Mouse (Mus musculus) erythroblast, embryonic 14.5 days (primary cell): ENCODE data around the gene Gm5617. TPM values are rescaled to one million over a fixed set of nuclear protein-coding genes. Genes with fewer than 3 reads are reported as not detected.
"Not testable (repeated sequence)": the region's sequence is repeated elsewhere in the genome, so short reads cannot be mapped to it uniquely, and the experiment has no call there.

Experiments
- H3K27me3 ChIP-seq: 2 replicates; pipeline ENCODE4 v1.6.1; 2012; ENCODE audit warnings: inconsistent platforms; ENCODE audit not compliant: control insufficient read depth
- H3K36me3 ChIP-seq: 2 replicates; pipeline ENCODE4 v1.6.1; 2012; ENCODE audit warnings: mild to moderate bottlenecking, inconsistent platforms; ENCODE audit not compliant: control insufficient read depth
- H3K4me1 ChIP-seq: 2 replicates; pipeline ENCODE4 v1.6.1; 2012; ENCODE audit warnings: inconsistent platforms; ENCODE audit not compliant: control insufficient read depth
- H3K4me3 ChIP-seq: replicated peaks from 2 replicates; pipeline ENCODE3; 2012; ENCODE audit warnings: moderate library complexity, mild to moderate bottlenecking, inconsistent platforms
- H3K9me3 ChIP-seq: 2 replicates; pipeline ENCODE4 v1.6.1; 2012; ENCODE audit warnings: low read length, inconsistent platforms, mixed read lengths; ENCODE audit not compliant: control insufficient read depth
- GATA1 ChIP-seq: IDR thresholded peaks from 2 replicates; pipeline ENCODE4 v1.6.1; 2012; ENCODE audit warnings: low read length, inconsistent platforms, mixed read lengths
- TAL1 ChIP-seq: IDR thresholded peaks from 3 replicates; pipeline ENCODE4 v1.6.1; 2012; ENCODE audit warnings: low read length, inconsistent platforms, mixed read lengths
- polyA plus RNA-seq: library from polyadenylated mRNA; stranded (reverse); fragments of >175 nt; gene quantifications from 2 replicates; pipeline ENCODE4 v1.2.3, GENCODE M21; 2012

The Gm5617 gene
- polyA plus RNA-seq, 1 experiment = 11.6 TPM

- Histone ChIP-seq H3K4me3 (no peak overlapping the region), H3K9me3 (no peaks in the 10 kb centered on the region), H3K4me1 (no peaks in the 10 kb centered on the region), H3K27me3 (no peaks in the 10 kb centered on the region), H3K36me3 (no peaks in the 10 kb centered on the region)
- TF ChIP-seq GATA1 (no peak), TAL1 (no peak)
Observed at GRCm38 (mm10) chr9:48525566-48525965, 30.3 kb downstream of the Gm5617 start.

- H3K4me1 ChIP-seq = no peaks in the 10 kb centered on the region
- H3K9me3 ChIP-seq = no peaks in the 10 kb centered on the region
- no peaks in the 10 kb centered on the region for H3K27me3 ChIP-seq
- H3K36me3 ChIP-seq = no peaks in the 10 kb centered on the region
- no peak overlapping the region for H3K4me3 ChIP-seq
- TF ChIP-seq TAL1 (no peak), GATA1 (no peak)
Observed at GRCm38 (mm10) chr9:48526520-48526919, 31.3 kb downstream of the Gm5617 start.

GRCm38 (mm10) chr9:48531294-48531693 is 36.1 kb downstream of the Gm5617 start:
- no peak overlapping the region for H3K4me3 ChIP-seq

GRCm38 (mm10) chr9:48532203-48532602 is 37.0 kb downstream of the Gm5617 start:
- Histone ChIP-seq H3K4me1 (no peaks in the 10 kb centered on the region), H3K27me3 (peaks cover 1% of the 10 kb centered on the region; the same call in 1 of the 2 replicates), H3K36me3 (no peaks in the 10 kb centered on the region), H3K9me3 (no peaks in the 10 kb centered on the region), H3K4me3 (no peak overlapping the region)
- TF ChIP-seq TAL1 (no peak), GATA1 (no peak)

More at GRCm38 (mm10) chr9:48531294-48531693, 36.1 kb downstream of the Gm5617 start:
- no peaks in the 10 kb centered on the region for H3K27me3 ChIP-seq
- TF ChIP-seq GATA1 (no peak), TAL1 (no peak)
- H3K36me3 ChIP-seq = no peaks in the 10 kb centered on the region
- H3K4me1 ChIP-seq = no peaks in the 10 kb centered on the region
- no peaks in the 10 kb centered on the region for H3K9me3 ChIP-seq

GRCm38 (mm10) chr9:48532730-48533129 is 37.5 kb downstream of the Gm5617 start:
- Histone ChIP-seq H3K9me3 (no peaks in the 10 kb centered on the region), H3K4me1 (no peaks in the 10 kb centered on the region), H3K27me3 (peaks cover 3% of the 10 kb centered on the region; the same call in 1 of the 2 replicates), H3K36me3 (no peaks in the 10 kb centered on the region), H3K4me3 (no peak overlapping the region)
- TF ChIP-seq GATA1 (no peak), TAL1 (no peak)

GRCm38 (mm10) chr9:48536414-48536813 is 41.2 kb downstream of the Gm5617 start:
- Histone ChIP-seq H3K9me3 (peaks cover 5% of the 10 kb centered on the region), H3K36me3 (no peaks in the 10 kb centered on the region)

GRCm38 (mm10) chr9:48537616-48538015 is 42.4 kb downstream of the Gm5617 start:
- peaks cover 21% of the 10 kb centered on the region for H3K27me3 ChIP-seq
- H3K4me1 ChIP-seq, H3K36me3 ChIP-seq, H3K9me3 ChIP-seq, H3K4me3 ChIP-seq: not testable (repeated sequence)

More at GRCm38 (mm10) chr9:48536414-48536813, 41.2 kb downstream of the Gm5617 start:
- Histone ChIP-seq H3K4me1 (no peaks in the 10 kb centered on the region; the same call in 1 of the 2 replicates), H3K4me3 (no peak overlapping the region), H3K27me3 (peaks cover 21% of the 10 kb centered on the region)
- TF ChIP-seq TAL1 (no peak), GATA1 (no peak)

- H3K9me3 ChIP-seq = peaks cover 5% of the 10 kb centered on the region
- peaks cover 21% of the 10 kb centered on the region for H3K27me3 ChIP-seq
- no peaks in the 10 kb centered on the region; the same call in 1 of the 2 replicates for H3K4me1 ChIP-seq
- H3K36me3 ChIP-seq = no peaks in the 10 kb centered on the region
- H3K4me3 ChIP-seq = no peak overlapping the region
- TF ChIP-seq GATA1 (no peak), TAL1 (no peak)
Observed at GRCm38 (mm10) chr9:48538044-48538645, 42.9 kb downstream of the Gm5617 start.

- Histone ChIP-seq H3K36me3 (no peaks in the 10 kb centered on the region), H3K27me3 (peaks cover 21% of the 10 kb centered on the region), H3K4me1 (no peaks in the 10 kb centered on the region; the same call in 1 of the 2 replicates), H3K4me3 (no peak overlapping the region), H3K9me3 (peaks cover 5% of the 10 kb centered on the region)
- TF ChIP-seq GATA1 (no peak), TAL1 (no peak)
Observed at GRCm38 (mm10) chr9:48538688-48539087, 43.4 kb downstream of the Gm5617 start.

Other genes starting within 250 kb of the Gm5617 start
- gene Nxpe2, start 142.0 kb upstream of the Gm5617 start, polyA plus RNA-seq = 4.8 and 8.0 TPM in 2 replicates
- gene Rexo2, start 14.8 kb upstream of the Gm5617 start, polyA plus RNA-seq = 5.0 and 8.3 TPM in 2 replicates
- gene Rbm7, start 143 bp upstream of the Gm5617 start, polyA plus RNA-seq = 0.88 and 1.6 TPM in 2 replicates
- not detected in 2 replicates for gene Nnmt, start 109.7 kb downstream of the Gm5617 start, polyA plus RNA-seq